9 mouse cellular contexts compared by ENCODE assay signal in genomic region chr7:19956341-19956781, GRCm38 (mm10). TPM values are rescaled to one million over a fixed set of nuclear protein-coding genes. Genes with fewer than 3 reads are reported as not detected.
DNase-seq lines count a peak whose midpoint lies in the region; ATAC-seq and TF ChIP-seq lines count a peak whose summit lies in the region.
"Had no signal": no experiment of that assay in that cellular context is flagged by ENCODE, and none has a peak within 500 bp of the region (broad histone marks: within the 10 kb centered on the region; RNA-seq: fewer than 3 reads in every experiment).

No protein-coding gene starts in this region.

- WGBS in forebrain, embryonic 12.5 days = 3% methylated on average over 7 of the region's 7 CpGs
- WGBS in hindbrain, embryonic 10.5 days = 5% methylated on average over 7 of the region's 7 CpGs

- H3K9me3 ChIP-seq in ES-E14 (ENCODE audit: control insufficient read depth, insufficient read depth, low read depth, low read length) = no peaks in the 10 kb centered on the region
- no peaks in the 10 kb centered on the region for H3K9me3 ChIP-seq in forebrain, embryonic 12.5 days
- no peaks in the 10 kb centered on the region; the same call in 1 of the 2 replicates for H3K9me3 ChIP-seq in hindbrain, embryonic 10.5 days
- H3K9me3 ChIP-seq: liver, embryonic 15.5 days had no signal

- no peak overlapping the region for H3K27ac ChIP-seq in ES-E14 (ENCODE audit: insufficient read depth, low read depth, low read length, poor library complexity, severe bottlenecking)
- H3K27ac ChIP-seq in forebrain, embryonic 12.5 days = no peak overlapping the region
- H3K27ac ChIP-seq in hindbrain, embryonic 10.5 days = no peak overlapping the region
- H3K27ac ChIP-seq: liver, embryonic 15.5 days had no signal

- peak; percentile 85 for TF ChIP-seq CTCF in brain, embryonic 14.5 days (IDR thresholded peaks at IDR 0.05; ENCODE audit: borderline replicate concordance, extremely low read depth, insufficient read depth, insufficient read length)

- no peak for TF ChIP-seq POLR2A in brain, embryonic 14.5 days (IDR thresholded peaks at IDR 0.05; ENCODE audit: borderline replicate concordance, extremely low read depth, insufficient read depth, insufficient read length, poor library complexity, severe bottlenecking)

- H3K4me3 ChIP-seq in ES-E14 (ENCODE audit: insufficient read depth in 1 of 2, low read depth in 1 of 2, low read length in 2 of 2, poor library complexity in 1 of 2, severe bottlenecking in 1 of 2) = no peak overlapping the region
- H3K4me3 ChIP-seq in forebrain, embryonic 12.5 days (replicated peaks) = no peak overlapping the region
- no peak overlapping the region for H3K4me3 ChIP-seq in hindbrain, embryonic 10.5 days
- H3K4me3 ChIP-seq: liver, embryonic 15.5 days had no signal

- H3K9ac ChIP-seq in ES-E14 (ENCODE audit: insufficient read depth, low read depth, low read length, poor library complexity, severe bottlenecking) = no peak overlapping the region
- H3K9ac ChIP-seq in forebrain, embryonic 12.5 days = no peak overlapping the region
- H3K9ac ChIP-seq: liver, embryonic 15.5 days had no signal

- peak; percentile 77 for DNase-seq in ES-E14 (ENCODE audit: low read depth, low spot score)
- peak; percentile 87 for DNase-seq in brain, embryonic 14.5 days (ENCODE audit: low read depth)
- DNase-seq in hindbrain, embryonic 10.5 days (ENCODE audit: low spot score) = peak; percentile 85
- DNase-seq in layer of hippocampus, adult 9-11 months = peak; percentile 81
- peak; percentile 72 for DNase-seq in retina, postnatal 7 days (ENCODE audit: low read depth, low spot score)
- peak; percentile 63 for DNase-seq in urinary bladder, adult 2 months (ENCODE audit: low spot score)

- peaks cover 0 to 7% of the 10 kb centered on the region in 2 experiments; a peak in 1 of 4 replicates for H3K4me1 ChIP-seq in ES-E14 (ENCODE audit: control insufficient read depth in 2 of 2, insufficient read depth in 2 of 2, low read length in 2 of 2, poor library complexity in 1 of 2)
- no peaks in the 10 kb centered on the region; the same call in 1 of the 2 replicates for H3K4me1 ChIP-seq in forebrain, embryonic 12.5 days
- peaks cover 19% of the 10 kb centered on the region for H3K4me1 ChIP-seq in hindbrain, embryonic 10.5 days (replicated peaks)

- H3K27me3 ChIP-seq in forebrain, embryonic 12.5 days = no peaks in the 10 kb centered on the region
- no peaks in the 10 kb centered on the region for H3K27me3 ChIP-seq in hindbrain, embryonic 10.5 days (ENCODE audit: insufficient read depth, poor library complexity, severe bottlenecking)
- H3K27me3 ChIP-seq: liver, embryonic 15.5 days had no signal

- ATAC-seq in forebrain, embryonic 12.5 days (ENCODE audit: low FRiP score) = 0 out of 2 replicates have a peak, but pooled peaks have one; percentile 53
- ATAC-seq in megakaryocyte, adult 5-6 weeks (ENCODE audit: poor library complexity, severe bottlenecking) = peak; percentile 71

- no peaks in the 10 kb centered on the region for H3K36me3 ChIP-seq in ES-E14 (ENCODE audit: control insufficient read depth, insufficient read depth, low read length, poor library complexity, severe bottlenecking)
- H3K36me3 ChIP-seq in forebrain, embryonic 12.5 days (replicated peaks) = no peaks in the 10 kb centered on the region
- no peaks in the 10 kb centered on the region for H3K36me3 ChIP-seq in hindbrain, embryonic 10.5 days
- H3K36me3 ChIP-seq: liver, embryonic 15.5 days had no signal

- no peak overlapping the region for H3K4me2 ChIP-seq in forebrain, embryonic 12.5 days
- H3K4me2 ChIP-seq: liver, embryonic 15.5 days had no signal

- in situ Hi-C loops in ES-E14 (cut with MboI; ENCODE audit: low sequenced_read_pairs in 2 of 2, unreplicated experiment in 2 of 2) = no loop called here

TF ChIP-seq in ES-E14, 5 proteins besides CTCF, POLR2A, EP300 and RAD21:
- TF ChIP-seq ZC3H11A (IDR thresholded peaks at IDR 0.05; ENCODE audit: borderline replicate concordance, low read depth, low read length) (peak; percentile 56; the same call in 1 of the 2 replicates), ZNF384 (IDR thresholded peaks at IDR 0.05; ENCODE audit: low read depth, low read length) (no peak)
TF ChIP-seq in ES-E14: peak in this region for 1.

RNA-seq across cellular contexts. Expression of gene Igsf23, which starts 5.8 kb away (rescaled TPM):
- 4.6 and 6.6 TPM in 2 replicates for total RNA-seq in ES-E14 (2012; rRNA removed)
- polyA plus RNA-seq in brain, embryonic 14.5 days (2012; rRNA removed) = not detected in 2 replicates
- polyA plus RNA-seq in forebrain, embryonic 12.5 days (2016; fragmentation: Nextera tagmentation; extraction: Ambion mirVana) = not detected in 2 replicates
- polyA plus RNA-seq in hindbrain, embryonic 10.5 days (2016; fragmentation: Nextera tagmentation; extraction: Ambion mirVana) = 0.21 and 0.41 TPM in 2 replicates
- 0.31 TPM in 1 of 2 replicates, not detected in the other for total RNA-seq in megakaryocyte, adult 5-6 weeks (2015)
- 0.11 TPM in 1 of 2 replicates, not detected in the other for total RNA-seq in megakaryocyte, adult 5-6 weeks (2017)
- 0.10 and 0.19 TPM in 2 replicates for polyA plus RNA-seq in urinary bladder, adult 2 months (2012; rRNA removed)

RNA-seq across cellular contexts. Expression of gene Ceacam20, which starts 8.9 kb away (rescaled TPM):
- 3.7 and 4.9 TPM in 2 replicates for total RNA-seq in ES-E14 (2012; rRNA removed)
- not detected in 2 replicates for polyA plus RNA-seq in brain, embryonic 14.5 days (2012; rRNA removed)
- not detected in 2 replicates for polyA plus RNA-seq in forebrain, embryonic 12.5 days (2016; fragmentation: Nextera tagmentation; extraction: Ambion mirVana)
- not detected in 2 replicates for polyA plus RNA-seq in hindbrain, embryonic 10.5 days (2016; fragmentation: Nextera tagmentation; extraction: Ambion mirVana)
- not detected in 2 replicates for total RNA-seq in megakaryocyte, adult 5-6 weeks (2015)
- total RNA-seq in megakaryocyte, adult 5-6 weeks (2017) = not detected in 2 replicates
- polyA plus RNA-seq in urinary bladder, adult 2 months (2012; rRNA removed) = not detected in 2 replicates
- polyA plus RNA-seq: liver, embryonic 15.5 days had no signal

RNA-seq across cellular contexts. Expression of gene Nlrp9b, which starts 34.9 kb away (rescaled TPM):
- total RNA-seq in ES-E14 (2012; rRNA removed) = 5.1 and 7.1 TPM in 2 replicates
- not detected in 2 replicates for polyA plus RNA-seq in brain, embryonic 14.5 days (2012; rRNA removed)
- polyA plus RNA-seq in forebrain, embryonic 12.5 days (2016; fragmentation: Nextera tagmentation; extraction: Ambion mirVana) = not detected in 2 replicates
- not detected in 2 replicates for polyA plus RNA-seq in hindbrain, embryonic 10.5 days (2016; fragmentation: Nextera tagmentation; extraction: Ambion mirVana)
- total RNA-seq in megakaryocyte, adult 5-6 weeks (2015) = not detected in 2 replicates
- total RNA-seq in megakaryocyte, adult 5-6 weeks (2017) = not detected in 2 replicates
- not detected in 2 replicates for polyA plus RNA-seq in urinary bladder, adult 2 months (2012; rRNA removed)
- polyA plus RNA-seq: liver, embryonic 15.5 days had no signal

RNA-seq across cellular contexts. Expression of gene Pvr, which starts 35.4 kb away (rescaled TPM):
- total RNA-seq in ES-E14 (2012; rRNA removed) = 38.6 and 49.9 TPM in 2 replicates
- polyA plus RNA-seq in brain, embryonic 14.5 days (2012; rRNA removed) = 8.1 and 11.9 TPM in 2 replicates
- 3.2 and 4.3 TPM in 2 replicates for polyA plus RNA-seq in forebrain, embryonic 12.5 days (2016; fragmentation: Nextera tagmentation; extraction: Ambion mirVana)
- polyA plus RNA-seq in hindbrain, embryonic 10.5 days (2016; fragmentation: Nextera tagmentation; extraction: Ambion mirVana) = 4.4 and 5.4 TPM in 2 replicates
- total RNA-seq in megakaryocyte, adult 5-6 weeks (2015) = 7.8 TPM in 2 replicates
- 7.6 TPM in 2 replicates for total RNA-seq in megakaryocyte, adult 5-6 weeks (2017)
- polyA plus RNA-seq in urinary bladder, adult 2 months (2012; rRNA removed) = 15.2 and 16.8 TPM in 2 replicates
